Mouse (Mus musculus) Patski (cell line): ENCODE results near the gene Adamts14. TPM values are rescaled to one million over a fixed set of nuclear protein-coding genes. Genes with fewer than 3 reads are reported as not detected.

ENCODE experiments used
- ATAC-seq: fragments of 100-300 bp; one replicate; pipeline ENCODE4 v1.8.0; 2021
- CTCF ChIA-PET: fragments of 350-600 bp; sonication (Branson Sonifier 250); formaldehyde crosslinking; loops from one replicate; lab custom pipeline; 2022; ENCODE audit warnings: inconsistent platforms; lab: Charles Lee
- POLR2A ChIA-PET: fragments of 350-600 bp; sonication (Branson Sonifier 250); formaldehyde crosslinking; loops from one replicate; lab custom pipeline; 2022; ENCODE audit warnings: antibody characterized with exemption, inconsistent platforms; lab: Charles Lee
- DNase-seq: peaks from one replicate; pipeline ENCODE4 v3.0.0-alpha.2; 2011; ENCODE audit warnings: low read depth, low spot score
- H3K27me3 ChIP-seq: fragments of 371-371 bp; one replicate; pipeline ENCODE4 v1.5.1; 2021
- CTCF ChIP-seq: fragments of 100-300 bp; IDR thresholded peaks from one replicate; pipeline ENCODE4 v1.5.1; 2021
- in situ Hi-C: fragments of 300-500 bp; cut with MboI; formaldehyde crosslinking; loops from 3 replicates; pipeline ENCODE4 v1.11.1; 2018; ENCODE audit warnings: low pct_unique_long_range_greater_than_20kb, mixed read lengths
- polyA plus RNA-seq: library from polyadenylated mRNA; unstranded; gene quantifications from one replicate; pipeline ENCODE4 v1.2.3, GENCODE M21; 2021

Gene Adamts14
- polyA plus RNA-seq, 1 experiment from 2014 or later: 13.2 TPM

GRCm38 (mm10) chr10:61256665-61257064 is 16.6 kb downstream of the Adamts14 start:
- CTCF ChIA-PET: no interaction called here
- DNase-seq (no peak), ATAC-seq (no peak)
- H3K27me3 ChIP-seq: no peaks in the 10 kb centered on the region
- no peak for TF ChIP-seq CTCF
- in situ Hi-C loops: no loop called here
- POLR2A ChIA-PET: no interaction called here

- TF ChIP-seq CTCF: no peak
Observed at GRCm38 (mm10) chr10:61255190-61255589, 18.0 kb downstream of the Adamts14 start.

GRCm38 (mm10) chr10:61254761-61255160 is 18.5 kb downstream of the Adamts14 start:
- DNase-seq: no peak

More at GRCm38 (mm10) chr10:61255190-61255589, 18.0 kb downstream of the Adamts14 start:
- no peaks in the 10 kb centered on the region for H3K27me3 ChIP-seq
- ATAC-seq (no peak), DNase-seq (no peak)
- ChIA-PET POLR2A (interaction anchor here (0.6 kb wide), 1 partner anchor 68 kb away, joined by 4 read pairs; no protein-coding TSS in a partner anchor), CTCF (interaction anchor here (1.3 kb wide), 1 partner anchor 43 kb away, joined by 3 read pairs; no protein-coding TSS in a partner anchor)
- in situ Hi-C loops: no loop called here

GRCm38 (mm10) chr10:61249951-61250350 is 23.3 kb downstream of the Adamts14 start:
- ChIA-PET POLR2A (no interaction called here), CTCF (no interaction called here)
- no peak for ATAC-seq
- in situ Hi-C loops: no loop called here
- no peaks in the 10 kb centered on the region for H3K27me3 ChIP-seq
- DNase-seq: no peak
- TF ChIP-seq CTCF: no peak

More at GRCm38 (mm10) chr10:61254761-61255160, 18.5 kb downstream of the Adamts14 start:
- in situ Hi-C loops: no loop called here
- no peak for ATAC-seq
- TF ChIP-seq CTCF: no peak
- ChIA-PET POLR2A (interaction anchor here (0.6 kb wide), 1 partner anchor 68 kb away, joined by 4 read pairs; no protein-coding TSS in a partner anchor), CTCF (interaction anchor here (1.3 kb wide), 1 partner anchor 43 kb away, joined by 3 read pairs; no protein-coding TSS in a partner anchor)
- no peaks in the 10 kb centered on the region for H3K27me3 ChIP-seq

- POLR2A ChIA-PET: no interaction called here
- CTCF ChIA-PET: interaction anchor here (1.4 kb wide), 1 partner anchor 58 kb away, joined by 3 read pairs; no protein-coding TSS in a partner anchor
- ATAC-seq (no peak), DNase-seq (no peak)
- H3K27me3 ChIP-seq: no peaks in the 10 kb centered on the region
- TF ChIP-seq CTCF: no peak
- in situ Hi-C loops: no loop called here
Observed at GRCm38 (mm10) chr10:61248596-61249114, 24.6 kb downstream of the Adamts14 start.

- no peaks in the 10 kb centered on the region for H3K27me3 ChIP-seq
- in situ Hi-C loops: no loop called here
- ChIA-PET POLR2A (no interaction called here), CTCF (no interaction called here)
- ATAC-seq: no peak
- DNase-seq: no peak
- TF ChIP-seq CTCF: no peak
Observed at GRCm38 (mm10) chr10:61246288-61246687, 26.9 kb downstream of the Adamts14 start.

- no peaks in the 10 kb centered on the region for H3K27me3 ChIP-seq
- ChIA-PET POLR2A (interaction anchor here (0.6 kb wide), 1 partner anchor 176 kb away, joined by 3 read pairs; the partner anchor contains the start of gene Nodal), CTCF (no interaction called here)
- no peak for ATAC-seq
- DNase-seq: no peak
- in situ Hi-C loops: no loop called here
- no peak for TF ChIP-seq CTCF
Observed at GRCm38 (mm10) chr10:61241961-61242421, 31.2 kb downstream of the Adamts14 start.

- in situ Hi-C loops: no loop called here
- TF ChIP-seq CTCF: no peak
- ATAC-seq: no peak
- H3K27me3 ChIP-seq: no peaks in the 10 kb centered on the region
- POLR2A ChIA-PET: no interaction called here
- no peak for DNase-seq
- CTCF ChIA-PET: no interaction called here
Observed at GRCm38 (mm10) chr10:61240108-61240920, 32.9 kb downstream of the Adamts14 start.

GRCm38 (mm10) chr10:61237391-61237785 is 35.9 kb downstream of the Adamts14 start:
- ATAC-seq (no peak), DNase-seq (no peak)
- no peak for TF ChIP-seq CTCF
- CTCF ChIA-PET: interaction anchor here (0.7 kb wide), 1 partner anchor 25 kb away, joined by 3 read pairs; no protein-coding TSS in a partner anchor
- POLR2A ChIA-PET: interaction anchor here (1.1 kb wide), 1 partner anchor 37 kb away, joined by 4 read pairs; no protein-coding TSS in a partner anchor
- H3K27me3 ChIP-seq: no peaks in the 10 kb centered on the region
- in situ Hi-C loops: no loop called here

GRCm38 (mm10) chr10:61236683-61237390 is 36.4 kb downstream of the Adamts14 start:
- TF ChIP-seq CTCF: no peak
- no peaks in the 10 kb centered on the region for H3K27me3 ChIP-seq
- DNase-seq (peak; percentile 24), ATAC-seq (peak; percentile 66)
- in situ Hi-C loops: no loop called here
- POLR2A ChIA-PET: interaction anchor here (1.1 kb wide), 1 partner anchor 38 kb away, joined by 4 read pairs; no protein-coding TSS in a partner anchor
- CTCF ChIA-PET: no interaction called here
